Mouse (Mus musculus) thymus, postnatal 0 days (tissue): ENCODE measurements around the gene 6430550D23Rik. TPM values are rescaled to one million over a fixed set of nuclear protein-coding genes. Genes with fewer than 3 reads are reported as not detected.

ENCODE experiments used
- polyA plus RNA-seq: library from polyadenylated mRNA; unstranded; fragments of >200 nt; fragmentation: Nextera tagmentation; extraction: Ambion mirVana; gene quantifications from 2 replicates; pipeline ENCODE4 v1.2.1, GENCODE M21; 2015

6430550D23Rik gene
- polyA plus RNA-seq, 1 experiment from 2014 or later, result 2.1 TPM

Other genes starting within 250 kb of the 6430550D23Rik start
- gene Mmp24, start 232.6 kb downstream of the 6430550D23Rik start, polyA plus RNA-seq, result 0.06 and 0.07 TPM in 2 replicates
- gene BC029722, start 188.6 kb downstream of the 6430550D23Rik start, polyA plus RNA-seq, result 24.0 and 24.4 TPM in 2 replicates
- 232 and 242 TPM in 2 replicates for gene Eif6, start 181.1 kb downstream of the 6430550D23Rik start, polyA plus RNA-seq
- gene Fam83c, start 173.1 kb downstream of the 6430550D23Rik start, polyA plus RNA-seq, result 0.05 and 0.06 TPM in 2 replicates
- gene Uqcc1, start 77.7 kb downstream of the 6430550D23Rik start, polyA plus RNA-seq, result 56.9 and 58.2 TPM in 2 replicates
- gene Gm15557, start 67.2 kb downstream of the 6430550D23Rik start, polyA plus RNA-seq, result not detected in 2 replicates
- 0.22 and 0.25 TPM in 2 replicates for gene Gdf5, start 62.6 kb downstream of the 6430550D23Rik start, polyA plus RNA-seq
- gene Cep250, start 51.5 kb downstream of the 6430550D23Rik start, polyA plus RNA-seq, result 16.6 and 23.4 TPM in 2 replicates
- 175 and 186 TPM in 2 replicates for gene Ergic3, start 68 bp upstream of the 6430550D23Rik start, polyA plus RNA-seq
- 0.04 and 0.07 TPM in 2 replicates for gene Fer1l4, start 45.0 kb upstream of the 6430550D23Rik start, polyA plus RNA-seq
- gene Spag4, start 57.2 kb upstream of the 6430550D23Rik start, polyA plus RNA-seq, result 0.90 and 0.98 TPM in 2 replicates
- gene Cpne1, start 104.0 kb upstream of the 6430550D23Rik start, polyA plus RNA-seq, result 65.0 and 76.9 TPM in 2 replicates
- gene Rbm12, start 104.0 kb upstream of the 6430550D23Rik start, polyA plus RNA-seq, result 22.0 and 22.8 TPM in 2 replicates
- gene Gm28036, start 119.1 kb upstream of the 6430550D23Rik start, polyA plus RNA-seq, result 13.8 and 14.9 TPM in 2 replicates
- gene Romo1, start 136.1 kb upstream of the 6430550D23Rik start, polyA plus RNA-seq, result 490 and 536 TPM in 2 replicates
- 51.4 and 51.5 TPM in 2 replicates for gene Nfs1, start 136.2 kb upstream of the 6430550D23Rik start, polyA plus RNA-seq
- 783 and 898 TPM in 2 replicates for gene Rbm39, start 172.3 kb upstream of the 6430550D23Rik start, polyA plus RNA-seq
- 56.7 and 62.7 TPM in 2 replicates for gene Phf20, start 188.5 kb upstream of the 6430550D23Rik start, polyA plus RNA-seq